Comparison of ENCODE assay signal across 22 mouse cellular contexts in the genomic region with DNA sequence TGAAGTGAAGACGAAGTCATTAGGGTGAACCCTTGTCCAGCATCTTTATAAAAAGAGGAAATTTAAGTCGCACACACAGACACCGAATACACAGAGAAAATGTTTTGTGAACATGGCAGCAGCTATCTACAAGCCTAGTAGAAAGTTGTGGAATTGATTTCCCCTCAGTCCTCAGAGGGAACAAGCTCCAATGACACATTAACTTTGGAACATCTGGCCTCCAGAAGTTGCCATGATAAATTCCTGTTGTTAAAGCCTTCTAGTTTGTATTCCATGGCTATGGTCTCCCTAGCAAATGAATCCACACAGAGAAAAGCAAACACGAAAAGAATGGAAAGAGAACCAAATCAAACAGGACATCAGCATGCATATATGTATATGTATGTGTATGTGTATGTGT. TPM values are rescaled to one million over a fixed set of nuclear protein-coding genes. Genes with fewer than 3 reads are reported as not detected.
DNase-seq lines count a peak whose midpoint lies in the region; ATAC-seq and TF ChIP-seq lines count a peak whose summit lies in the region.
"Had no signal": no experiment of that assay in that cellular context is flagged by ENCODE, and none has a peak within 500 bp of the region (broad histone marks: within the 10 kb centered on the region; RNA-seq: fewer than 3 reads in every experiment).

No protein-coding gene starts in this region.

- 88% methylated on average over 4 of the region's 4 CpGs for whole genome bisulfite sequencing in forebrain, embryonic 12.5 days
- WGBS in forebrain, embryonic 11.5 days: 89% methylated on average over 4 of the region's 4 CpGs
- WGBS in midbrain, embryonic 11.5 days: 86% methylated on average over 4 of the region's 4 CpGs
- 91% methylated on average over 4 of the region's 4 CpGs for WGBS in midbrain, postnatal 0 days
- WGBS in forebrain, postnatal 0 days: 83% methylated on average over 4 of the region's 4 CpGs
- 80% methylated on average over 4 of the region's 4 CpGs for WGBS in neural tube, embryonic 14.5 days
- 89% methylated on average over 4 of the region's 4 CpGs for WGBS in intestine, embryonic 15.5 days

- H3K9me3 ChIP-seq in forebrain, embryonic 12.5 days: no peaks in the 10 kb centered on the region
- no peaks in the 10 kb centered on the region for H3K9me3 ChIP-seq in forebrain, embryonic 11.5 days (ENCODE audit: control insufficient read depth, low read length)
- H3K9me3 ChIP-seq in midbrain, embryonic 11.5 days (ENCODE audit: control insufficient read depth, low read length): no peaks in the 10 kb centered on the region
- no peaks in the 10 kb centered on the region for H3K9me3 ChIP-seq in midbrain, postnatal 0 days (ENCODE audit: low read length)
- H3K9me3 ChIP-seq in forebrain, postnatal 0 days (ENCODE audit: low read length): no peaks in the 10 kb centered on the region
- H3K9me3 ChIP-seq in neural tube, embryonic 14.5 days (ENCODE audit: control insufficient read depth, low read length): no peaks in the 10 kb centered on the region
- no peaks in the 10 kb centered on the region for H3K9me3 ChIP-seq in intestine, embryonic 15.5 days
- H3K9me3 ChIP-seq: midbrain, embryonic 10.5 days had no signal

- no peak for DNase-seq in forebrain, embryonic 11.5 days (ENCODE audit: low spot score)
- DNase-seq in midbrain, embryonic 11.5 days (ENCODE audit: low spot score, missing footprints): peak; percentile 73
- no peak for DNase-seq in midbrain, postnatal 0 days (ENCODE audit: low spot score)
- no peak for DNase-seq in forebrain, postnatal 0 days
- DNase-seq: adrenal gland, adult 8-10 months; cerebellum, adult 8-10 months; gastrocnemius, postnatal 14 days; heart, adult 18-20 months; heart, postnatal 36 days; retina, postnatal 1 day; thymus, postnatal 14 days had no signal

- H3K4me2 ChIP-seq in forebrain, embryonic 12.5 days: no peak overlapping the region; the same call in 1 of the 2 replicates
- H3K4me2 ChIP-seq in forebrain, embryonic 11.5 days (ENCODE audit: low read depth, low read length, severe bottlenecking): no peak overlapping the region
- no peak overlapping the region for H3K4me2 ChIP-seq in midbrain, embryonic 11.5 days
- no peak overlapping the region for H3K4me2 ChIP-seq in midbrain, postnatal 0 days (ENCODE audit: low read depth, low read length, poor library complexity, severe bottlenecking)
- H3K4me2 ChIP-seq in forebrain, postnatal 0 days (ENCODE audit: low read depth): no peak overlapping the region
- H3K4me2 ChIP-seq in neural tube, embryonic 14.5 days (ENCODE audit: low read depth, low read length): no peak overlapping the region; the same call in 1 of the 2 replicates
- no peak overlapping the region for H3K4me2 ChIP-seq in intestine, embryonic 15.5 days (replicated peaks)

- H3K36me3 ChIP-seq in forebrain, embryonic 12.5 days (replicated peaks): no peaks in the 10 kb centered on the region
- no peaks in the 10 kb centered on the region for H3K36me3 ChIP-seq in forebrain, embryonic 11.5 days (ENCODE audit: control insufficient read depth, insufficient read depth, low read length)
- H3K36me3 ChIP-seq in midbrain, embryonic 11.5 days (ENCODE audit: control insufficient read depth, insufficient read depth, low read length): no peaks in the 10 kb centered on the region
- no peaks in the 10 kb centered on the region for H3K36me3 ChIP-seq in midbrain, postnatal 0 days (ENCODE audit: insufficient read depth, low read length)
- no peaks in the 10 kb centered on the region for H3K36me3 ChIP-seq in forebrain, postnatal 0 days (ENCODE audit: insufficient read depth)
- H3K36me3 ChIP-seq in neural tube, embryonic 14.5 days (ENCODE audit: control insufficient read depth, insufficient read depth, low read length): no peaks in the 10 kb centered on the region
- no peaks in the 10 kb centered on the region for H3K36me3 ChIP-seq in intestine, embryonic 15.5 days
- H3K36me3 ChIP-seq: midbrain, embryonic 10.5 days had no signal

- peaks cover 10% of the 10 kb centered on the region for H3K4me1 ChIP-seq in forebrain, embryonic 12.5 days
- H3K4me1 ChIP-seq in forebrain, embryonic 11.5 days (replicated peaks; ENCODE audit: control insufficient read depth, insufficient read depth, low read length): no peaks in the 10 kb centered on the region
- peaks cover 4% of the 10 kb centered on the region; the same call in 1 of the 2 replicates for H3K4me1 ChIP-seq in midbrain, embryonic 11.5 days (ENCODE audit: control insufficient read depth, insufficient read depth, low read length)
- no peaks in the 10 kb centered on the region for H3K4me1 ChIP-seq in midbrain, postnatal 0 days (ENCODE audit: insufficient read depth, low read length)
- 0 out of 2 replicates have a peak, but pooled peaks cover 7% of the 10 kb centered on the region for H3K4me1 ChIP-seq in forebrain, postnatal 0 days (ENCODE audit: insufficient read depth)
- H3K4me1 ChIP-seq in neural tube, embryonic 14.5 days (ENCODE audit: control insufficient read depth, insufficient read depth, low read length): 0 out of 2 replicates have a peak, but pooled peaks cover 3% of the 10 kb centered on the region
- H3K4me1 ChIP-seq in intestine, embryonic 15.5 days (replicated peaks): no peaks in the 10 kb centered on the region

- no peak for ATAC-seq in forebrain, embryonic 12.5 days (ENCODE audit: low FRiP score)
- ATAC-seq in forebrain, embryonic 11.5 days (replicated peaks; ENCODE audit: low FRiP score): no peak
- ATAC-seq in midbrain, embryonic 11.5 days (ENCODE audit: low FRiP score): no peak
- no peak for ATAC-seq in midbrain, postnatal 0 days (ENCODE audit: low FRiP score)
- ATAC-seq in forebrain, postnatal 0 days: no peak
- ATAC-seq in neural tube, embryonic 14.5 days (ENCODE audit: low read depth): no peak
- no peak for ATAC-seq in monocyte, adult 5-6 weeks (replicated peaks; ENCODE audit: insufficient number of reproducible peaks, low FRiP score, low TSS enrichment, poor library complexity, severe bottlenecking)
- ATAC-seq in intestine, embryonic 15.5 days: no peak
- ATAC-seq: CD4-positive, CD25-positive, alpha-beta regulatory T cell, adult 4 months; Patski had no signal

- 0 out of 2 replicates have a peak, but pooled peaks cover under 1% of the 10 kb centered on the region for H3K27me3 ChIP-seq in forebrain, embryonic 12.5 days
- H3K27me3 ChIP-seq in forebrain, embryonic 11.5 days (ENCODE audit: control insufficient read depth, insufficient read depth, low read length): no peaks in the 10 kb centered on the region
- H3K27me3 ChIP-seq in midbrain, embryonic 11.5 days (ENCODE audit: control insufficient read depth, insufficient read depth, low read length): no peaks in the 10 kb centered on the region; the same call in 1 of the 2 replicates
- no peaks in the 10 kb centered on the region for H3K27me3 ChIP-seq in midbrain, postnatal 0 days (ENCODE audit: insufficient read depth, low read length)
- H3K27me3 ChIP-seq in forebrain, postnatal 0 days (ENCODE audit: insufficient read depth, low read length): no peaks in the 10 kb centered on the region
- no peaks in the 10 kb centered on the region for H3K27me3 ChIP-seq in neural tube, embryonic 14.5 days (ENCODE audit: control insufficient read depth, insufficient read depth, low read length)
- H3K27me3 ChIP-seq in intestine, embryonic 15.5 days (replicated peaks): no peaks in the 10 kb centered on the region
- H3K27me3 ChIP-seq: Patski had no signal

- H3K4me3 ChIP-seq in forebrain, embryonic 12.5 days (replicated peaks): no peak overlapping the region
- no peak overlapping the region for H3K4me3 ChIP-seq in forebrain, embryonic 11.5 days (ENCODE audit: low read depth, low read length)
- no peak overlapping the region for H3K4me3 ChIP-seq in midbrain, embryonic 11.5 days (ENCODE audit: low read depth, low read length)
- H3K4me3 ChIP-seq in midbrain, postnatal 0 days (ENCODE audit: low read depth, low read length): no peak overlapping the region
- H3K4me3 ChIP-seq in forebrain, postnatal 0 days (ENCODE audit: low read depth, low read length): no peak overlapping the region
- H3K4me3 ChIP-seq in neural tube, embryonic 14.5 days (ENCODE audit: low read depth, low read length): no peak overlapping the region
- H3K4me3 ChIP-seq in intestine, embryonic 15.5 days (replicated peaks): no peak overlapping the region

- no peak for TF ChIP-seq CTCF in midbrain, postnatal 0 days (IDR thresholded peaks at IDR 0.05)
- no peak for TF ChIP-seq CTCF in forebrain, postnatal 0 days (IDR thresholded peaks at IDR 0.05; ENCODE audit: low read depth)

- H3K27ac ChIP-seq in forebrain, embryonic 12.5 days: 0 out of 2 replicates have a peak overlapping the region, but pooled peaks have one; percentile 72
- no peak overlapping the region for H3K27ac ChIP-seq in forebrain, embryonic 11.5 days (ENCODE audit: low read depth, low read length)
- H3K27ac ChIP-seq in midbrain, embryonic 11.5 days (ENCODE audit: low read depth, low read length): no peak overlapping the region
- H3K27ac ChIP-seq in midbrain, postnatal 0 days (ENCODE audit: low read depth, low read length): no peak overlapping the region
- H3K27ac ChIP-seq in forebrain, postnatal 0 days (ENCODE audit: low read depth, low read length): peak overlapping the region; percentile 80; the same call in 1 of the 2 replicates
- H3K27ac ChIP-seq in neural tube, embryonic 14.5 days (ENCODE audit: low read depth, low read length): peak overlapping the region; percentile 65; the same call in 1 of the 2 replicates
- H3K27ac ChIP-seq in intestine, embryonic 15.5 days: no peak overlapping the region
- H3K27ac ChIP-seq: liver, embryonic 14.5 days; macrophage; stomach, postnatal 0 days had no signal

- H3K9ac ChIP-seq in forebrain, embryonic 12.5 days: no peak overlapping the region
- H3K9ac ChIP-seq in forebrain, embryonic 11.5 days (ENCODE audit: low read length): no peak overlapping the region
- no peak overlapping the region for H3K9ac ChIP-seq in midbrain, embryonic 11.5 days (ENCODE audit: low read length)
- no peak overlapping the region for H3K9ac ChIP-seq in midbrain, postnatal 0 days (replicated peaks; ENCODE audit: low read length, poor library complexity, severe bottlenecking)
- no peak overlapping the region for H3K9ac ChIP-seq in forebrain, postnatal 0 days
- H3K9ac ChIP-seq in neural tube, embryonic 14.5 days (replicated peaks; ENCODE audit: low read depth, low read length): no peak overlapping the region
- no peak overlapping the region for H3K9ac ChIP-seq in intestine, embryonic 15.5 days
- H3K9ac ChIP-seq: liver, embryonic 14.5 days had no signal

RNA-seq across cellular contexts. Expression of a gene that starts 6.6 kb away (rescaled TPM):
- 0.10 and 0.15 TPM in 2 replicates for polyA plus RNA-seq in forebrain, embryonic 12.5 days (2016; fragmentation: Nextera tagmentation; extraction: Ambion mirVana)
- 0.09 and 0.32 TPM in 2 replicates for polyA plus RNA-seq in forebrain, embryonic 11.5 days (2014; fragmentation: Nextera tagmentation; extraction: Ambion mirVana)
- 0.25 TPM in 2 replicates for polyA plus RNA-seq in midbrain, embryonic 11.5 days (2014; fragmentation: Nextera tagmentation; extraction: Ambion mirVana)
- total RNA-seq in midbrain, postnatal 0 days (2014; rRNA removed): 0.22 TPM in 1 of 2 replicates, not detected in the other
- 0.25 and 0.31 TPM in 2 replicates for polyA plus RNA-seq in midbrain, postnatal 0 days (2015; fragmentation: Nextera tagmentation; extraction: Ambion mirVana)
- total RNA-seq in forebrain, postnatal 0 days (2014; rRNA removed): 0.05 TPM in 1 of 2 replicates, not detected in the other
- 0.08 and 0.17 TPM in 2 replicates for polyA plus RNA-seq in forebrain, postnatal 0 days (2015; fragmentation: Nextera tagmentation; extraction: Ambion mirVana)
- polyA plus RNA-seq in neural tube, embryonic 14.5 days (2014; fragmentation: Nextera tagmentation; extraction: Ambion mirVana): 0.19 and 0.27 TPM in 2 replicates
- not detected in 3 replicates for total RNA-seq in monocyte, adult 5-6 weeks (2017)
- polyA plus RNA-seq in intestine, embryonic 15.5 days (2015; fragmentation: Nextera tagmentation; extraction: Ambion mirVana): 0.18 and 0.25 TPM in 2 replicates
- total RNA-seq: heart, postnatal 36 days had no signal
- polyA plus RNA-seq: CD4-positive, CD25-positive, alpha-beta regulatory T cell, adult 4 months; large intestine, adult 2 months; macrophage had no signal

RNA-seq across cellular contexts. Expression of a gene that starts 44.0 kb away (rescaled TPM):
- 4.3 and 5.5 TPM in 2 replicates for polyA plus RNA-seq in forebrain, embryonic 12.5 days (2016; fragmentation: Nextera tagmentation; extraction: Ambion mirVana)
- polyA plus RNA-seq in forebrain, embryonic 11.5 days (2014; fragmentation: Nextera tagmentation; extraction: Ambion mirVana): 8.6 and 10.9 TPM in 2 replicates
- 8.2 and 8.3 TPM in 2 replicates for polyA plus RNA-seq in midbrain, embryonic 11.5 days (2014; fragmentation: Nextera tagmentation; extraction: Ambion mirVana)
- 1.8 and 4.3 TPM in 2 replicates for total RNA-seq in midbrain, postnatal 0 days (2014; rRNA removed)
- polyA plus RNA-seq in midbrain, postnatal 0 days (2015; fragmentation: Nextera tagmentation; extraction: Ambion mirVana): 2.1 and 2.4 TPM in 2 replicates
- total RNA-seq in forebrain, postnatal 0 days (2014; rRNA removed): 1.8 and 2.4 TPM in 2 replicates
- 2.0 and 2.1 TPM in 2 replicates for polyA plus RNA-seq in forebrain, postnatal 0 days (2015; fragmentation: Nextera tagmentation; extraction: Ambion mirVana)
- 1.9 and 3.7 TPM in 2 replicates for polyA plus RNA-seq in neural tube, embryonic 14.5 days (2014; fragmentation: Nextera tagmentation; extraction: Ambion mirVana)
- total RNA-seq in monocyte, adult 5-6 weeks (2017): 52.9 to 98.6 TPM (median 54.2 TPM) in 3 replicates
- polyA plus RNA-seq in intestine, embryonic 15.5 days (2015; fragmentation: Nextera tagmentation; extraction: Ambion mirVana): 9.5 and 10.1 TPM in 2 replicates

Comparison
In these comparisons a context has a peak if more than half of its experiments do, and no peak if none do; other contexts are left out.
1. H3K27ac ChIP-seq: peak in forebrain, embryonic 12.5 days (single experiment), forebrain, postnatal 0 days (single experiment) and neural tube, embryonic 14.5 days (single experiment); none in forebrain, embryonic 11.5 days (single experiment), midbrain, embryonic 11.5 days (single experiment), midbrain, postnatal 0 days (single experiment) and intestine, embryonic 15.5 days (single experiment).